Mouse (Mus musculus) adrenal gland, postnatal 25 days (tissue): ENCODE measurements around the gene Kcne4. TPM values are rescaled to one million over a fixed set of nuclear protein-coding genes. Genes with fewer than 3 reads are reported as not detected.
A peak's percentile ranks its signal among the peaks of the same experiment; 100 is the strongest.

Experiments used
- DNase-seq: peaks from one replicate; pipeline ENCODE4 v3.0.0; 2021; ENCODE audit warnings: mixed read lengths
- total RNA-seq: library from RNA; stranded (reverse); gene quantifications from 2 replicates; pipeline ENCODE4 v1.2.3, GENCODE M21; 2021

Kcne4 gene
- total RNA-seq, 1 experiment from 2014 or later: 5.3 TPM

- no peak for DNase-seq
Observed at GRCm38 (mm10) chr1:78859573-78859972, 43.0 kb downstream of the Kcne4 start.

DNA sequence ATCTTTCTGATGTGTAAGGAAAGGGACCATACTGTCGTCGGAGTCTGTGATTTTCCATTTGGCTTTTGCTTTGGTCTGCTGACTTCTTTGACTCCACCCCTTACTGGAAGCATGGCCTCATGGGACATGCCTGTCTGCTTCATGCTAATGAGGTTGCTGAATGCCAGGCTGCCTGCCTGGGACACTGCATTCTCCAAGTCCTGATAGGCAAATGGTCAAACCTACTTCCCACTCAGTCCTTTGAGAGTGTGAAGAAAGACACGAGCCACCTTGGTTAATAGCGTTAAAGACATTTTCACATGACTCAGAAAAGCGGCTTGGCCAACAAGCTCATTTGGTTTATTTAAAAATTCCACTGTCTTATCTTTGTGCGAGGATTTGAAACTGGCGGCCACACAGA is 43.5 kb downstream of the Kcne4 start:
- peak; percentile 12 for DNase-seq

- no peak for DNase-seq
Observed at GRCm38 (mm10) chr1:78862281-78862680, 45.7 kb downstream of the Kcne4 start.

GRCm38 (mm10) chr1:78863833-78864232 is 47.3 kb downstream of the Kcne4 start:
- no peak for DNase-seq

- peak; percentile 20 for DNase-seq
Observed at GRCm38 (mm10) chr1:78864351-78864750, 47.8 kb downstream of the Kcne4 start.

- DNase-seq: no peak
Observed at GRCm38 (mm10) chr1:78864799-78865346, 48.3 kb downstream of the Kcne4 start.

DNA sequence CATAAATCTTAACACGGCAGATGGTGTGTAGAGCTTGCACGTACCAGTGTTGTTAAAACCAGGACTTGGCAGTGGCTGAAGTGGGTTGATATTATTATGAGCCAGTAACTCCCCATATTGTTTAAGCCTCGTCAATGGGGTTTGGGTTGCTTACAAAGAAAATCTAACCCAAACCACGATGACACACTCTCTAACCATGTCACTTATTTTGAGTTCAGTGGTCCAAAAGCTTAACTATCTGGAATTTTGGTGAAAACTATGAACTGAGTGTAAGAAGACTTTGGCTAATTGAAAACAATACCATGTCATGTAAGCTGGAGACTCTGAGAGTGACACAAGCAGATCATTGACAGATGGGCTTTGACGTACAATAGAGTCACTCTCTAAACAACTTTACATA is 49.4 kb downstream of the Kcne4 start:
- no peak for DNase-seq

- no peak for DNase-seq
Observed at GRCm38 (mm10) chr1:78866455-78866854, 49.9 kb downstream of the Kcne4 start.

Other genes with a start within 250 kb of the Kcne4 start
- gene Acsl3, start 158.9 kb upstream of the Kcne4 start, total RNA-seq: 26.9 and 36.4 TPM in 2 replicates
- gene Utp14b, start 158.7 kb upstream of the Kcne4 start, total RNA-seq: 4.4 and 4.6 TPM in 2 replicates